Mouse (Mus musculus) heart, embryonic 13.5 days (tissue): ENCODE results near the gene Tedc2. TPM values are rescaled to one million over a fixed set of nuclear protein-coding genes. Genes with fewer than 3 reads are reported as not detected.

ENCODE experiments used
- ATAC-seq: fragments of 200-750 bp; cut with Nextera tagmentation; 2 replicates; pipeline ENCODE4 v1.8.0; 2017; ENCODE audit warnings: moderate TSS enrichment; ENCODE audit not compliant: insufficient number of reproducible peaks, low FRiP score, low TSS enrichment; ENCODE audit errors: extremely low read depth
- H3K27ac ChIP-seq: fragments of 300-500 bp; sonication (generic); replicated peaks from 2 replicates; pipeline ENCODE4 v1.5.1; 2015; ENCODE audit warnings: moderate library complexity, mild to moderate bottlenecking, inconsistent platforms
- H3K27me3 ChIP-seq: fragments of 300-500 bp; sonication (generic); replicated peaks from 2 replicates; pipeline ENCODE4 v1.6.1; 2015; ENCODE audit warnings: mild to moderate bottlenecking, inconsistent platforms
- H3K36me3 ChIP-seq: fragments of 300-500 bp; sonication (generic); 2 replicates; pipeline ENCODE4 v1.6.1; 2015; ENCODE audit warnings: mild to moderate bottlenecking, inconsistent platforms
- H3K4me1 ChIP-seq: fragments of 300-500 bp; sonication (generic); 2 replicates; pipeline ENCODE4 v1.6.1; 2015; ENCODE audit warnings: inconsistent platforms
- H3K4me2 ChIP-seq: fragments of 300-500 bp; sonication (generic); 2 replicates; pipeline ENCODE4 v1.6.1; 2015; ENCODE audit warnings: inconsistent platforms, mild to moderate bottlenecking, moderate library complexity
- H3K4me3 ChIP-seq: fragments of 300-500 bp; sonication (generic); 2 replicates; pipeline ENCODE4 v1.5.1; 2015; ENCODE audit warnings: moderate library complexity, mild to moderate bottlenecking, inconsistent platforms
- H3K9ac ChIP-seq: fragments of 300-500 bp; sonication (generic); 2 replicates; pipeline ENCODE4 v1.6.1; 2015; ENCODE audit warnings: inconsistent platforms, mild to moderate bottlenecking, moderate library complexity
- H3K9me3 ChIP-seq: fragments of 300-500 bp; sonication (generic); 2 replicates; pipeline ENCODE4 v1.6.1; 2016; ENCODE audit warnings: inconsistent platforms
- WGBS: fragments of 180-500 bp; shearing (Covaris S2); methylation state at CpG from one replicate; pipeline ENCODE4 v1.1.7; 2015; ENCODE audit warnings: mixed read lengths; 5-methylcytosine and 5-hydroxymethylcytosine counted together
- polyA plus RNA-seq: library from polyadenylated mRNA; unstranded; fragments of >200 nt; fragmentation: Nextera tagmentation; extraction: Ambion mirVana; gene quantifications from 2 replicates; pipeline ENCODE4 v1.2.1, GENCODE M21; 2015

The Tedc2 gene
- polyA plus RNA-seq, 1 experiment from 2014 or later: 6.2 TPM

DNA sequence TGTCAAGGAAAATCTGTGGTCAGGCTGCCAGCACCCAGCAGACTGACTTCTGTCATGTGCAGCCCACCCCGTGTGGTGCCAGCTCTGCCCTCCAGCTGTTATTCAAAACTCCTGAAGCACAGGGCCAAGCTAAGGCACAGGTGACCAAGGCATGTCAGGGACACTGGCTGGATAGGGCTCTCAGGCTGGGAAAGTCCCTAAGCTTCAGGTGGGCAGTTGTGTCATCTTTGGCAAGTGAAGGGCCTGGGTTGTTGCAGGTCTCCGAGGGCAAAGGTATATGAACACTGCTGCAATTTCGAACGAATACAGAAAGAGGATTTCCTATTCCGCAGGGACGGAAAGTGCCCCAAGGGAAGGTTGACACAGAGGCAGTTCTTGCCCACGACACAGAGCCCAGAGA, 15.8 kb downstream of the Tedc2 start:
- peaks cover 27% of the 10 kb centered on the region for H3K27me3 ChIP-seq
- ATAC-seq: no peak
- no peaks in the 10 kb centered on the region for H3K9me3 ChIP-seq
- peak overlapping the region; percentile 73 for H3K4me3 ChIP-seq
- peak overlapping the region; percentile 85 for H3K4me2 ChIP-seq
- H3K4me1 ChIP-seq: peaks cover 77% of the 10 kb centered on the region
- peak overlapping the region; percentile 87 for H3K9ac ChIP-seq
- H3K36me3 ChIP-seq: no peaks in the 10 kb centered on the region
- no peak overlapping the region; the same call in 1 of the 2 replicates for H3K27ac ChIP-seq
- 10% methylated on average over 7 of the region's 7 CpGs for WGBS

DNA sequence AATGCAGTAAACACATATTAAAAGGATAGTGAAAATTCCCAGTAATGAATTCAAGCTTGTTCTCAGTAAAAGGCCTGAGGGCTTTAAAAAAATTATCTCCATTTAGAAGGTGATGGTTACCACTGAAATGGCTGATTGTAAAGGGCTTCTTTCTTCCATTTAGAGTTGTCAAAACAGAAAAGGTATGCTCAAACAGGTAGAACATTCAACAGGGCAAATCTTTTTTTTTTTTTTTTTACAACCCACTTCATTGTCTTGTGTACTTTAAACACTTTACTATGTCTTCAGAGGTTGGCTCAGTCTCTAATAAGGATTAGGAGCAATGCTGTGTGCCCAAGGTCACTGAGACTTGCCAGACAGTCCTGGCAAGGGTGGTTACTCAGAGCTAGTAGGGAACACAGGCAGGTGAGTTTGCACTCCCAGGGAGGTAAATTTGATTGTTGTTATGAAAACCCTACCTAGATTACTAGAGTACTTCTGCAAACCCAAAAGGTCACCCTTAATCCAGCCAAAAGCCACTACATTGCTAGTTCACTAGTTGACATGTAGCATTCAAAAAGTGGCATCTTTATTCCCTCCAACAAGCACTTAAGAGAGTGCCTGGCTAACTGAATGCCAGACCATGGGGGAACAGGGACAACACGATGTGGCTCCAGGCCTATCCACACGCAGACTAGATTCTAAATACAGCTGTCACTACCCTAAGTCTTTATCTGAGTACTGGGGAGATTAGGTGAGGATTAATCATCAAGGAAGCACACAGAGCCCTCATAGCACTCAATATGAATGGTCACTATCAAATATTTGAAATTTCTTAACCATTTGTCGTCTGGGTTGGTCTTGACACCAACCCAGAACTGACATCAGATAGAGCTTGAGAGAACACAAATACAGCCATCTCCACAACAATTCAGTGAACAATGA, 16.8 kb downstream of the Tedc2 start:
- WGBS: 53% methylated on average over 3 of the region's 3 CpGs
- Histone ChIP-seq H3K9ac (peak overlapping the region; percentile 87), H3K4me2 (peak overlapping the region; percentile 85), H3K4me3 (peak overlapping the region; percentile 73), H3K27ac (0 out of 2 replicates have a peak overlapping the region, but pooled peaks have one; percentile 15), H3K27me3 (peaks cover 25% of the 10 kb centered on the region), H3K4me1 (peaks cover 79% of the 10 kb centered on the region), H3K36me3 (no peaks in the 10 kb centered on the region), H3K9me3 (no peaks in the 10 kb centered on the region)
- no peak for ATAC-seq

- peaks cover 72% of the 10 kb centered on the region for H3K4me1 ChIP-seq
- no peaks in the 10 kb centered on the region for H3K9me3 ChIP-seq
- no peaks in the 10 kb centered on the region for H3K36me3 ChIP-seq
- 0 out of 2 replicates have a peak overlapping the region, but pooled peaks have one; percentile 0 for H3K4me3 ChIP-seq
- peak overlapping the region; percentile 85 for H3K4me2 ChIP-seq
- 28% methylated on average over 4 of the region's 4 CpGs for WGBS
- H3K9ac ChIP-seq: peak overlapping the region; percentile 87
- no peak for ATAC-seq
- 0 out of 2 replicates have a peak overlapping the region, but pooled peaks have one; percentile 15 for H3K27ac ChIP-seq
- peaks cover 22% of the 10 kb centered on the region for H3K27me3 ChIP-seq
Observed at GRCm38 (mm10) chr17:24203068-24203467, 17.6 kb downstream of the Tedc2 start.

- peaks cover 2% of the 10 kb centered on the region for H3K27me3 ChIP-seq
- H3K4me2 ChIP-seq: no peak overlapping the region
- H3K36me3 ChIP-seq: no peaks in the 10 kb centered on the region
- no peak overlapping the region for H3K27ac ChIP-seq
- H3K9me3 ChIP-seq: no peaks in the 10 kb centered on the region
- no peak overlapping the region for H3K9ac ChIP-seq
- 72% methylated on average over 4 of the region's 4 CpGs for WGBS
- H3K4me3 ChIP-seq: no peak overlapping the region
- peaks cover 70% of the 10 kb centered on the region for H3K4me1 ChIP-seq
- no peak for ATAC-seq
Observed at GRCm38 (mm10) chr17:24201092-24201491, 19.6 kb downstream of the Tedc2 start.

- H3K9ac ChIP-seq: no peak overlapping the region
- no peak overlapping the region for H3K4me2 ChIP-seq
- ATAC-seq: no peak
- no peaks in the 10 kb centered on the region for H3K36me3 ChIP-seq
- H3K9me3 ChIP-seq: no peaks in the 10 kb centered on the region
- H3K4me3 ChIP-seq: no peak overlapping the region
- WGBS: 41% methylated on average over 4 of the region's 4 CpGs
- H3K27ac ChIP-seq: no peak overlapping the region
- no peaks in the 10 kb centered on the region for H3K27me3 ChIP-seq
- H3K4me1 ChIP-seq: peaks cover 71% of the 10 kb centered on the region
Observed at GRCm38 (mm10) chr17:24199741-24200140, 20.9 kb downstream of the Tedc2 start.

DNA sequence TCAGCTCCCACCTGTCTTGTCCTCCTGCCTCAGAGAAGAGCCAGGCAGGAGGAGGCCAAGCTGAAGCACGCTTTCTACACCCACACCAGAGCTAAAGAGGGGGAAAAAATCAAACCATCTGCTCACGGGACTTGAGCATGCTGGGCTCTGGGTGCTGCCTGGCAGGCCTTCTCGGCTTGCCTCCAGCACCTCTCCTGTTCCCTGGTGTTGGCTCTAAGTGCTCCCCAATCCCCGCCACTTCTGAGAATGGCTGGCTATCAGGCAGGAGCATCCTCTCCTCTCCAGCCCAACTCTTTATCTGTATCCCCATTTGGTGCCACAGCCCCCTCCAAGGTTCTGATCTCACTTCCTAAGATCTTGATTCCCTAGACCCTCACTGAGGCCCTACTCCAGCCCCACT, 21.4 kb downstream of the Tedc2 start:
- H3K4me1 ChIP-seq: peaks cover 69% of the 10 kb centered on the region
- no peak overlapping the region for H3K4me2 ChIP-seq
- no peaks in the 10 kb centered on the region for H3K36me3 ChIP-seq
- H3K27me3 ChIP-seq: no peaks in the 10 kb centered on the region
- no peak overlapping the region for H3K4me3 ChIP-seq
- H3K27ac ChIP-seq: no peak overlapping the region
- ATAC-seq: no peak
- no peak overlapping the region for H3K9ac ChIP-seq
- no peaks in the 10 kb centered on the region for H3K9me3 ChIP-seq
- 74% methylated on average over 4 of the region's 4 CpGs for WGBS

- Histone ChIP-seq H3K27ac (no peak overlapping the region; the same call in 1 of the 2 replicates), H3K9ac (peak overlapping the region; percentile 35; the same call in 1 of the 2 replicates), H3K27me3 (no peaks in the 10 kb centered on the region), H3K4me2 (no peak overlapping the region), H3K36me3 (no peaks in the 10 kb centered on the region), H3K4me3 (no peak overlapping the region), H3K4me1 (peaks cover 68% of the 10 kb centered on the region), H3K9me3 (no peaks in the 10 kb centered on the region)
- WGBS: 33% methylated on average over 15 of the region's 15 CpGs
- no peak for ATAC-seq
Observed at GRCm38 (mm10) chr17:24197032-24197824, 23.4 kb downstream of the Tedc2 start.

DNA sequence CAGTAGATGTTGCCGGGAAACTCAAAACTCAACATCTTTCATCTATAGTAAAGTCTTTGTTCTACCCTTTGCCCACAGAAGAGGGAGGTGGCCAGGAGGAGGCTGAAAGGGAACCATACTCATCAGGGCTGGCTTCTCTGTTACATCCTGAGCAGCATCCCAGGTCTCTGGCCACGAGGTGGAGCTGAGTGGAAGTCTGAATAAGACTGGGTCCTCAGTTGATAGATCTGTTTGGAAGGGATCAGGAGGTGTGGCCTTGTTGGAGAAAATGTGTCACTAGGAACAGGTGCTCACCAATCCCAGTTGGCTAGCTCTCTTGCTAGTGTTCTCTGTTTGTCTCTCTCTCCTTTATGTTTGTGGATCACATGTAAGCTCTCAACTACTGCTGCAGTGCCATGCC, 25.3 kb downstream of the Tedc2 start:
- H3K27me3 ChIP-seq: no peaks in the 10 kb centered on the region
- H3K4me1 ChIP-seq: peaks cover 74% of the 10 kb centered on the region
- no peak overlapping the region for H3K9ac ChIP-seq
- no peak overlapping the region for H3K4me2 ChIP-seq
- no peaks in the 10 kb centered on the region for H3K36me3 ChIP-seq
- no peak overlapping the region for H3K4me3 ChIP-seq
- no peak for ATAC-seq
- H3K9me3 ChIP-seq: no peaks in the 10 kb centered on the region
- 62% methylated on average over 2 of the region's 2 CpGs for WGBS
- no peak overlapping the region for H3K27ac ChIP-seq

GRCm38 (mm10) chr17:24193769-24194168, 26.9 kb downstream of the Tedc2 start:
- no peak; the same call in 1 of the 2 replicates for ATAC-seq
- Histone ChIP-seq H3K27ac (no peak overlapping the region), H3K9ac (peak overlapping the region; percentile 44), H3K9me3 (no peaks in the 10 kb centered on the region), H3K4me1 (peaks cover 59% of the 10 kb centered on the region), H3K27me3 (no peaks in the 10 kb centered on the region), H3K4me3 (no peak overlapping the region), H3K36me3 (peaks cover 3% of the 10 kb centered on the region; the same call in 1 of the 2 replicates), H3K4me2 (no peak overlapping the region)
- 50% methylated on average over 5 of the region's 5 CpGs for WGBS

DNA sequence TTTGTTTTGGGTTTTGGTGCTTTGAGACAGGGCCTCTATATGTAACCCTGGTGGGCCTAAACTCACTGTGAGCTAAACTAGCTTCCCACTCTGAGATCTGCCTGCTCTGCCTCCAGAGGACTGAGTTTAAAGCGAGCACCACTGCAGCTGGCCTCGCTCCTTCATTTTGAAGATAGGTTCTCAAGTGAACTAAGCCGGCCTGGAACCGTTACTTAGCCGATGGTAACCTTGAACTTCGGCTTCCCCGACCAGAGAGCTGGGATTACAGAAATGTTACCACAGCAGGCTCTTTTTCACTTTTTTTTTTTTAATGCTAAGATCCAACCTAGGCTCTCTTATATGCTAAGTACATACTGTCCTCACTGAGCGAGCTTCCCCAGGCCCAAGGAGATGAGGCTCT, 27.4 kb downstream of the Tedc2 start:
- WGBS: 79% methylated on average over 8 of the region's 8 CpGs
- peaks cover 7% of the 10 kb centered on the region; the same call in 1 of the 2 replicates for H3K36me3 ChIP-seq
- peak overlapping the region; percentile 44; the same call in 1 of the 2 replicates for H3K9ac ChIP-seq
- peaks cover 59% of the 10 kb centered on the region for H3K4me1 ChIP-seq
- no peak overlapping the region for H3K4me3 ChIP-seq
- no peaks in the 10 kb centered on the region for H3K9me3 ChIP-seq
- no peak overlapping the region for H3K27ac ChIP-seq
- ATAC-seq: no peak
- H3K4me2 ChIP-seq: no peak overlapping the region
- no peaks in the 10 kb centered on the region for H3K27me3 ChIP-seq

DNA sequence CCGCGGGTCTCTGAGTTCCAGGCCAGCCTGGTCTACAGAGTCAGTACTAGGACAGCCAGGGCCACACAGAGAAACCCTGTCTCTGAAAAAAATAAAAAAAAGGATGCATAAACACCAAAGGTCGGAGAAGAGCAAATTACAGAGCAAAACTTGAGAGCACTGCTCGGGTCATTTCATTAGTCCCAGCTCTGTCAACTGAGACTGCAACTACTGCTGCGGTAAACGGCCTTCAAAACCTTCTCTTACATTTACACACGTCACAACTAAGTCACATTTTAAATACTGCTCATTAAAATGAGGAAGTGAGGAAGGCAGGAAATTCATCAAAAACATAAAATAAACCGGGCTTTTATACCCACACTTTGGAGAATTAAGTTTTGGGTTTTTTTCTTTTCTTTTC, 27.8 kb downstream of the Tedc2 start:
- Histone ChIP-seq H3K4me3 (no peak overlapping the region), H3K4me2 (no peak overlapping the region), H3K9ac (no peak overlapping the region), H3K27ac (no peak overlapping the region), H3K36me3 (peaks cover 10% of the 10 kb centered on the region), H3K9me3 (no peaks in the 10 kb centered on the region), H3K4me1 (peaks cover 58% of the 10 kb centered on the region), H3K27me3 (no peaks in the 10 kb centered on the region)
- ATAC-seq: no peak
- 79% methylated on average over 8 of the region's 8 CpGs for WGBS
